Mouse (Mus musculus): ENCODE results near the gene Ppp1r26. TPM values are rescaled to one million over a fixed set of nuclear protein-coding genes. Genes with fewer than 3 reads are reported as not detected.

Ppp1r26 gene
- polyA plus RNA-seq, 1 experiment = 11.5 TPM

- Histone ChIP-seq H3K27me3 (ENCODE audit: control insufficient read depth, insufficient read depth, low read length) (no peaks in the 10 kb centered on the region), H3K4me1 (ENCODE audit: control insufficient read depth, insufficient read depth, low read length) (0 out of 2 replicates have a peak, but pooled peaks cover 5% of the 10 kb centered on the region), H3K4me3 (replicated peaks; ENCODE audit: insufficient read depth, low read depth, low read length) (no peak overlapping the region), H3K27ac (ENCODE audit: insufficient read depth, low read length) (no peak overlapping the region)
- 27% methylated on average over 3 of the region's 3 CpGs for WGBS
- no peak for TF ChIP-seq POLR2A (IDR thresholded peaks at IDR 0.05; ENCODE audit: borderline replicate concordance, insufficient read depth, low read length)
- peak; percentile 53; the same call in 1 of the 2 replicates for TF ChIP-seq CTCF (IDR thresholded peaks at IDR 0.05; ENCODE audit: borderline replicate concordance, insufficient read depth, low read depth, low read length)
- peak; percentile 30 to 47 for DNase-seq
Measured at GRCm38 (mm10) chr2:28423167-28423566, 23.4 kb upstream of the Ppp1r26 start.

GRCm38 (mm10) chr2:28427226-28427625 lies 19.4 kb upstream of the Ppp1r26 start:
- Histone ChIP-seq H3K27me3 (ENCODE audit: control insufficient read depth, insufficient read depth, low read length) (no peaks in the 10 kb centered on the region), H3K4me1 (ENCODE audit: control insufficient read depth, insufficient read depth, low read length) (no peaks in the 10 kb centered on the region), H3K4me3 (replicated peaks; ENCODE audit: insufficient read depth, low read depth, low read length) (no peak overlapping the region), H3K27ac (ENCODE audit: insufficient read depth, low read length) (no peak overlapping the region)
- TF ChIP-seq CTCF (IDR thresholded peaks at IDR 0.05; ENCODE audit: borderline replicate concordance, insufficient read depth, low read depth, low read length) = no peak
- TF ChIP-seq POLR2A (IDR thresholded peaks at IDR 0.05; ENCODE audit: borderline replicate concordance, insufficient read depth, low read length) = no peak
- 82% methylated on average over 6 of the region's 6 CpGs for WGBS
- DNase-seq = no peak

GRCm38 (mm10) chr2:28430846-28431245 lies 15.8 kb upstream of the Ppp1r26 start:
- TF ChIP-seq POLR2A (IDR thresholded peaks at IDR 0.05; ENCODE audit: borderline replicate concordance, insufficient read depth, low read length) = no peak
- no peak for TF ChIP-seq CTCF (IDR thresholded peaks at IDR 0.05; ENCODE audit: borderline replicate concordance, insufficient read depth, low read depth, low read length)
- no peaks in the 10 kb centered on the region for H3K27me3 ChIP-seq (ENCODE audit: control insufficient read depth, insufficient read depth, low read length)
- H3K4me3 ChIP-seq (replicated peaks; ENCODE audit: insufficient read depth, low read depth, low read length) = no peak overlapping the region
- no peak for DNase-seq
- H3K4me1 ChIP-seq (ENCODE audit: control insufficient read depth, insufficient read depth, low read length) = no peaks in the 10 kb centered on the region
- WGBS = 81% methylated on average over 6 of the region's 6 CpGs
- H3K27ac ChIP-seq (ENCODE audit: insufficient read depth, low read length) = no peak overlapping the region

GRCm38 (mm10) chr2:28432811-28433210 lies 13.8 kb upstream of the Ppp1r26 start:
- WGBS = 3% methylated on average over 1 of the region's 1 CpGs
- no peaks in the 10 kb centered on the region for H3K4me1 ChIP-seq (ENCODE audit: control insufficient read depth, insufficient read depth, low read length)
- no peaks in the 10 kb centered on the region for H3K27me3 ChIP-seq (ENCODE audit: control insufficient read depth, insufficient read depth, low read length)
- no peak overlapping the region for H3K27ac ChIP-seq (ENCODE audit: insufficient read depth, low read length)
- DNase-seq = peak in 1 of 2 experiments; percentile 21
- no peak for TF ChIP-seq CTCF (IDR thresholded peaks at IDR 0.05; ENCODE audit: borderline replicate concordance, insufficient read depth, low read depth, low read length)
- TF ChIP-seq POLR2A (IDR thresholded peaks at IDR 0.05; ENCODE audit: borderline replicate concordance, insufficient read depth, low read length) = no peak
- H3K4me3 ChIP-seq (replicated peaks; ENCODE audit: insufficient read depth, low read depth, low read length) = no peak overlapping the region

GRCm38 (mm10) chr2:28433512-28433911 lies 13.1 kb upstream of the Ppp1r26 start:
- Histone ChIP-seq H3K4me3 (replicated peaks; ENCODE audit: insufficient read depth, low read depth, low read length) (no peak overlapping the region), H3K27ac (ENCODE audit: insufficient read depth, low read length) (no peak overlapping the region), H3K4me1 (ENCODE audit: control insufficient read depth, insufficient read depth, low read length) (no peaks in the 10 kb centered on the region), H3K27me3 (ENCODE audit: control insufficient read depth, insufficient read depth, low read length) (no peaks in the 10 kb centered on the region)
- TF ChIP-seq CTCF (IDR thresholded peaks at IDR 0.05; ENCODE audit: borderline replicate concordance, insufficient read depth, low read depth, low read length) (no peak), POLR2A (IDR thresholded peaks at IDR 0.05; ENCODE audit: borderline replicate concordance, insufficient read depth, low read length) (no peak)
- no peak for DNase-seq
- WGBS = 21% methylated on average over 1 of the region's 2 CpGs

- Histone ChIP-seq H3K4me1 (ENCODE audit: control insufficient read depth, insufficient read depth, low read length) (no peaks in the 10 kb centered on the region), H3K27ac (ENCODE audit: insufficient read depth, low read length) (no peak overlapping the region), H3K4me3 (replicated peaks; ENCODE audit: insufficient read depth, low read depth, low read length) (no peak overlapping the region), H3K27me3 (ENCODE audit: control insufficient read depth, insufficient read depth, low read length) (no peaks in the 10 kb centered on the region)
- 80% methylated on average over 11 of the region's 11 CpGs for WGBS
- no peak for DNase-seq
- TF ChIP-seq POLR2A (IDR thresholded peaks at IDR 0.05; ENCODE audit: borderline replicate concordance, insufficient read depth, low read length) = no peak
- TF ChIP-seq CTCF (IDR thresholded peaks at IDR 0.05; ENCODE audit: borderline replicate concordance, insufficient read depth, low read depth, low read length) = no peak
Measured at GRCm38 (mm10) chr2:28435401-28435800, 11.2 kb upstream of the Ppp1r26 start.

- DNase-seq = no peak
- WGBS = 73% methylated on average over 6 of the region's 6 CpGs
- no peaks in the 10 kb centered on the region for H3K27me3 ChIP-seq (ENCODE audit: control insufficient read depth, insufficient read depth, low read length)
- H3K4me1 ChIP-seq (ENCODE audit: control insufficient read depth, insufficient read depth, low read length) = no peaks in the 10 kb centered on the region
- H3K4me3 ChIP-seq (replicated peaks; ENCODE audit: insufficient read depth, low read depth, low read length) = no peak overlapping the region
- no peak for TF ChIP-seq POLR2A (IDR thresholded peaks at IDR 0.05; ENCODE audit: borderline replicate concordance, insufficient read depth, low read length)
- TF ChIP-seq CTCF (IDR thresholded peaks at IDR 0.05; ENCODE audit: borderline replicate concordance, insufficient read depth, low read depth, low read length) = no peak
- H3K27ac ChIP-seq (ENCODE audit: insufficient read depth, low read length) = no peak overlapping the region
Measured at GRCm38 (mm10) chr2:28440842-28441241, 5.8 kb upstream of the Ppp1r26 start.

GRCm38 (mm10) chr2:28445082-28445481 lies 1.5 kb upstream of the Ppp1r26 start:
- DNase-seq = no peak
- 94% methylated on average over 4 of the region's 4 CpGs for WGBS
- H3K27ac ChIP-seq (ENCODE audit: insufficient read depth, low read length) = no peak overlapping the region
- H3K4me3 ChIP-seq (replicated peaks; ENCODE audit: insufficient read depth, low read depth, low read length) = no peak overlapping the region
- no peak for TF ChIP-seq POLR2A (IDR thresholded peaks at IDR 0.05; ENCODE audit: borderline replicate concordance, insufficient read depth, low read length)
- no peak for TF ChIP-seq CTCF (IDR thresholded peaks at IDR 0.05; ENCODE audit: borderline replicate concordance, insufficient read depth, low read depth, low read length)
- H3K27me3 ChIP-seq (ENCODE audit: control insufficient read depth, insufficient read depth, low read length) = no peaks in the 10 kb centered on the region
- no peaks in the 10 kb centered on the region for H3K4me1 ChIP-seq (ENCODE audit: control insufficient read depth, insufficient read depth, low read length)
